Mouse (Mus musculus): ENCODE measurements around the gene Mtch1. TPM values are rescaled to one million over a fixed set of nuclear protein-coding genes. Genes with fewer than 3 reads are reported as not detected.
A peak's percentile ranks its signal among the peaks of the same experiment; 100 is the strongest.
"Not testable (repeated sequence)": the region's sequence is repeated elsewhere in the genome, so short reads cannot be mapped to it uniquely, and the experiment has no call there.

Gene Mtch1
- polyA plus RNA-seq, 1 experiment from 2014 or later, result 49.0 TPM

DNA sequence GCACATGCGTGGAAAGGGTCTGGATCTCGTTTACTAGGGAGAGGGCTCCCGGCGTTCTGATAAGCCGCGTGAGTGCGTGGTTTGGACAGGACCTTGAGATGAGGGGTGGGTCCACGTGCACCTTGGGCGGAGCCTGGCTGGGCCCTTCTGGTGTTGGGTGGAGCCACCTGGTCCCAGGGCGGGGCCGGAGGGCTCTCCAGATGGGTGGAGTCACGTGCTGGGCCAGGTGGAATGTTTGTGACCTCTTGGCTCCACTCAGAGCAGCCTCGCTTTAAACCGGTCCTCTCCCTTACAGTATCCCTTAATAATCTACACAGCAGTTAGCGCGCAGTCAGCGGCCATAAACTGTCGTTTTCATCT, 25.2 kb downstream of the Mtch1 start:
- WGBS (ENCODE audit: insufficient replicate concordance), result 49% methylated on average over 18 of the region's 18 CpGs
- Histone ChIP-seq H3K9me3 (ENCODE audit: low read length) (no peaks in the 10 kb centered on the region), H3K36me3 (replicated peaks; ENCODE audit: insufficient read depth, low read length) (no peaks in the 10 kb centered on the region), H3K4me1 (ENCODE audit: insufficient read depth) (no peaks in the 10 kb centered on the region; the same call in 1 of the 2 replicates), H3K9ac (replicated peaks) (no peak overlapping the region), H3K4me3 (ENCODE audit: low read depth, low read length) (no peak overlapping the region), H3K4me2 (ENCODE audit: low read depth, low read length) (no peak overlapping the region; the same call in 1 of the 2 replicates), H3K27ac (ENCODE audit: low read depth) (no peak overlapping the region), H3K27me3 (ENCODE audit: insufficient read depth, low read length) (0 out of 2 replicates have a peak, but pooled peaks cover 9% of the 10 kb centered on the region)
- TF ChIP-seq EP300 (IDR thresholded peaks at IDR 0.05; ENCODE audit: low read depth), result no peak
- ATAC-seq (peak; percentile 71), DNase-seq (peak; percentile 52)

- Histone ChIP-seq H3K4me1 (ENCODE audit: insufficient read depth) (no peaks in the 10 kb centered on the region; the same call in 1 of the 2 replicates), H3K27me3 (ENCODE audit: insufficient read depth, low read length) (0 out of 2 replicates have a peak, but pooled peaks cover 9% of the 10 kb centered on the region), H3K4me2 (ENCODE audit: low read depth, low read length) (no peak overlapping the region; the same call in 1 of the 2 replicates), H3K9ac (replicated peaks) (no peak overlapping the region), H3K9me3 (ENCODE audit: low read length) (no peaks in the 10 kb centered on the region), H3K4me3 (ENCODE audit: low read depth, low read length) (no peak overlapping the region), H3K36me3 (replicated peaks; ENCODE audit: insufficient read depth, low read length) (no peaks in the 10 kb centered on the region), H3K27ac (ENCODE audit: low read depth) (no peak overlapping the region)
- ATAC-seq (no peak), DNase-seq (no peak)
- TF ChIP-seq CTCF (IDR thresholded peaks at IDR 0.05; ENCODE audit: low read depth) (no peak), EP300 (IDR thresholded peaks at IDR 0.05; ENCODE audit: low read depth) (no peak)
- WGBS (ENCODE audit: insufficient replicate concordance), result 60% methylated on average over 41 of the region's 41 CpGs
These were observed 25.8 kb downstream of the Mtch1 start for GRCm38 (mm10) chr17:29321765-29322602.

GRCm38 (mm10) chr17:29319881-29320639, 27.7 kb downstream of the Mtch1 start:
- Histone ChIP-seq H3K36me3 (replicated peaks; ENCODE audit: insufficient read depth, low read length) (no peaks in the 10 kb centered on the region), H3K9ac (replicated peaks) (no peak overlapping the region), H3K9me3 (ENCODE audit: low read length) (no peaks in the 10 kb centered on the region), H3K4me3 (ENCODE audit: low read depth, low read length) (peak overlapping the region; percentile 34), H3K4me1 (ENCODE audit: insufficient read depth) (no peaks in the 10 kb centered on the region; the same call in 1 of the 2 replicates), H3K27ac (ENCODE audit: low read depth) (no peak overlapping the region), H3K27me3 (ENCODE audit: insufficient read depth, low read length) (0 out of 2 replicates have a peak, but pooled peaks cover 3% of the 10 kb centered on the region), H3K4me2 (ENCODE audit: low read depth, low read length) (peak overlapping the region; percentile 45)
- 0 out of 2 replicates have a peak, but pooled peaks have one; percentile 4 for TF ChIP-seq CTCF (IDR thresholded peaks at IDR 0.05; ENCODE audit: low read depth)
- no peak for TF ChIP-seq EP300 (IDR thresholded peaks at IDR 0.05; ENCODE audit: low read depth)
- no peak for ATAC-seq
- DNase-seq, result no peak
- WGBS (ENCODE audit: insufficient replicate concordance), result 52% methylated on average over 8 of the region's 8 CpGs

DNA sequence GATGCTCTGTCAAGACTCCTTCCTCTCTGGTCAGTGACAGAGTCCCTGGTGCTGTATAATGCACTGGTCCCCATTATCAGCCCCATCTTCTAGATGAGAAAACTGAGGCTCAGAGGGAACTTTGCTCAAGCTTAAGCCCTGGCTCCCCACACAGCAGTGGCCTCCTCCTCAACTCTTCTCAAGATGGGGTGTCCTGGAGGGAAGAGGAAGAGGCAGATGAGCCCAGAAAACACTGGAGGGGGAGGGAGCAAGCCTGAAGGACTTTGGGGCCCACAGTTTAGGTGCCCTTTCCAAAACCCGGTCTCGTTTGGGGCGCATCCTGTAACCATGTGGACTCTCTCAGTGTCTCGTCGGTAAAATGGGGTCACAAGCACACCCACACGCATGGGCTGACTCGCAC, 28.3 kb downstream of the Mtch1 start:
- Histone ChIP-seq H3K9ac (replicated peaks) (0 out of 2 replicates have a peak overlapping the region, but pooled peaks have one; percentile 5), H3K4me2 (ENCODE audit: low read depth, low read length) (peak overlapping the region; percentile 45), H3K9me3 (ENCODE audit: low read length) (no peaks in the 10 kb centered on the region), H3K36me3 (replicated peaks; ENCODE audit: insufficient read depth, low read length) (no peaks in the 10 kb centered on the region), H3K4me1 (ENCODE audit: insufficient read depth) (no peaks in the 10 kb centered on the region; the same call in 1 of the 2 replicates), H3K27me3 (ENCODE audit: insufficient read depth, low read length) (0 out of 2 replicates have a peak, but pooled peaks cover 3% of the 10 kb centered on the region), H3K27ac (ENCODE audit: low read depth) (peak overlapping the region; percentile 70), H3K4me3 (ENCODE audit: low read depth, low read length) (peak overlapping the region; percentile 34)
- DNase-seq, result no peak
- 62% methylated on average over 7 of the region's 7 CpGs for WGBS (ENCODE audit: insufficient replicate concordance)
- TF ChIP-seq EP300 (IDR thresholded peaks at IDR 0.05; ENCODE audit: low read depth) (no peak), CTCF (IDR thresholded peaks at IDR 0.05; ENCODE audit: low read depth) (no peak)
- ATAC-seq, result no peak

DNA sequence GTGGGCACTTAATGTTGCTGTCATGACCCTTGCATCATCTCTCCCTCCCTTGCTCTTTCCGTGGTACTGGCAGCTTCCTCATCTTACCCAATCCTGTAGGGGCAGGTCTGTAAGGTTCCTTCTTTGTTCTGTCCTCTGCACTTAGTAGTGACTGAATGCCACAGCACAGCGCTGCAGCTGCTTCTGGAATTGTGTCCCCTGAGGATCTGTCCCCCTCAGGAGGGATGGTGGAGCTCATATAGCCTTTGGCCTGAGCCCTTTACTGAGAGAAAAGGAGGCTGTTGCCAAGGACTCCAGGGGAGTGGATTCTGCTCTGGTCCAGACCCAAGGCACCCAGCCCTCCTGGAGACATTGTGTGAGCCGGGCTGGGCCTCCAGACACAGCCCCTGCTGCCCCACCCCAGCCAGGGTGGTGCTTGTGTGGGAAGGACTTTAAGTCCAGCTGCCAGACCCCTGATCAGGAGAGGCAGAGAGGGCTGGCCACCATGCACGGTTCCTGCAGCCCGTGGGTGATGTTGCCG, 28.9 kb downstream of the Mtch1 start:
- H3K4me3 ChIP-seq (ENCODE audit: low read depth, low read length), result peak overlapping the region; percentile 34
- DNase-seq, result no peak

GRCm38 (mm10) chr17:29317380-29317779, 30.4 kb downstream of the Mtch1 start, which contains the start of gene Pi16:
TSS of gene Pi16 (plus strand) at chr17:29317680.
- H3K4me1 ChIP-seq (ENCODE audit: insufficient read depth); H3K4me2 ChIP-seq (ENCODE audit: low read depth, low read length); H3K36me3 ChIP-seq (replicated peaks; ENCODE audit: insufficient read depth, low read length); ATAC-seq; DNase-seq; H3K9ac ChIP-seq (replicated peaks); H3K4me3 ChIP-seq (ENCODE audit: low read depth, low read length); H3K27me3 ChIP-seq (ENCODE audit: insufficient read depth, low read length); H3K9me3 ChIP-seq (ENCODE audit: low read length): not testable (repeated sequence)
- 78% methylated on average over 3 of the region's 3 CpGs for WGBS (ENCODE audit: insufficient replicate concordance)
- peak within 1 kb of the TSS; percentile 70; the same call in 1 of the 2 replicates for H3K27ac ChIP-seq (ENCODE audit: low read depth)

More for the DNA sequence above, 28.9 kb downstream of the Mtch1 start:
- Histone ChIP-seq H3K4me1 (ENCODE audit: insufficient read depth) (no peaks in the 10 kb centered on the region; the same call in 1 of the 2 replicates), H3K9ac (replicated peaks) (0 out of 2 replicates have a peak overlapping the region, but pooled peaks have one; percentile 26), H3K9me3 (ENCODE audit: low read length) (no peaks in the 10 kb centered on the region), H3K36me3 (replicated peaks; ENCODE audit: insufficient read depth, low read length) (no peaks in the 10 kb centered on the region), H3K27me3 (ENCODE audit: insufficient read depth, low read length) (0 out of 2 replicates have a peak, but pooled peaks cover 3% of the 10 kb centered on the region), H3K4me2 (ENCODE audit: low read depth, low read length) (peak overlapping the region; percentile 45), H3K27ac (ENCODE audit: low read depth) (peak overlapping the region; percentile 70)
- peak; percentile 17; the same call in 1 of the 2 replicates for ATAC-seq
- TF ChIP-seq EP300 (IDR thresholded peaks at IDR 0.05; ENCODE audit: low read depth) (no peak), CTCF (IDR thresholded peaks at IDR 0.05; ENCODE audit: low read depth) (no peak)
- WGBS (ENCODE audit: insufficient replicate concordance), result 40% methylated on average over 6 of the region's 6 CpGs
